Mouse (Mus musculus): ENCODE measurements at regions not wholly inside any gene's neighbourhood (a gene's known extent, or its start where the extent isn't known, plus 50 kb on each side); places are given as distances from the start of the nearest gene placed in this dataset.
"Not testable (repeated sequence)": the region's sequence is repeated elsewhere in the genome, so short reads cannot be mapped to it uniquely, and the experiment has no call there.

DNA sequence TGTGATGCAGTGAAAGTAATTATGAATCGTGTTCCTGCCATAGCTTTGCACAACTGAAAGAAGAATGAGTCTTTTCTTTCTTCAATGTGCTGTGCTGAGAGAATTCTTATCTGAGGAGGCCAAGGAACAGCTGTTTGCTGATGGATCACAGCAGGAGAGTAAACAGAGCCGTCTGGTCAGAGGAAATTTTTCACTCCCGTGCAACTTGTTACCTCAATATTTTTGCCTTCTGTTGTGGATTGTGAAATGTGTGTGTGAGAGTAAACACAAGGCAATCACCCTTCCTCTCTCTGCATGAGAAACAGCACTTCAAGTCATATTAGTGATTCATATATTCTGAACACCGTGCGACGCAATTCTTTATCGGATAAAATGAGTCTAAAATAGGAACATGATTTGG, 171.9 kb downstream of the Epm2a start:
- no peak for DNase-seq (ENCODE audit: low read depth)

DNA sequence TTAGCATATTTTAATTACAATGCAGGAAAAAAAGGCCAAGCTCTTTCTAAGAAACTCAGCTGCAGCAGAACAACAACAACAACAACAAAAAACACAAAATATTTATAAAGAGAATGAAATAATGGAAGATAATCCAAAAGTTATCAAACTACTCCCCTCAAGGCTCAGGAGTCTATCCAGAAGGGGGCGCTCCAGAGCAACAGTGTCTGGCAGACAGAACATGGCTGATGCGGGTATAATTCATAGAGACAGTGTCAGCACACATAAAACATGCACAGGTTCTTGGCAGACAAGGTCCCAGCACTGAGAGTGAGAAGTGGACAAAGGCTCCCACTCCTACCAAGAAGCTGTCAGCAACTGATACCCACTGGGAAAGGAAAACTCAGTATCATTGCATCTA, 173.9 kb downstream of the Epm2a start:
- DNase-seq (ENCODE audit: low read depth) = no peak

DNA sequence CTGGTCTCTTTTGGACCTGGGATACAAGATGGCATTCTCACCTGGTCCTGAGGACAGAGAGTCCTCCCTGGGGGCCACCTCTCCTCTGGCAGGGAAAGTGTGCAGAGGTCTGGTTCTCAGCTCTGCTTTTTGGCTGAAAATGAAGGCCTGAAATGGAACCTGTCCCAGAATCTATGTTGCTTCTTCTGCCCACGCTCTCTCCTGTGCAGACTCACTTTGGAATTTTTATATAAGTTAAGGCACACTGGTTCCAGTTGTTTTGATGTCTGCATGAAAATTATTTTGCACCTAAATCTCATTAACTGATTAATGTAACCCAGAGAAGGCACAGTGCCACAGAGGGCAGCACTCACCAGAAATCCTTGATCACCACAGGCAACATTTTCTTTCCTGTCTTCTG, 188.1 kb downstream of the Epm2a start:
- DNase-seq (ENCODE audit: low read depth) = no peak

DNA sequence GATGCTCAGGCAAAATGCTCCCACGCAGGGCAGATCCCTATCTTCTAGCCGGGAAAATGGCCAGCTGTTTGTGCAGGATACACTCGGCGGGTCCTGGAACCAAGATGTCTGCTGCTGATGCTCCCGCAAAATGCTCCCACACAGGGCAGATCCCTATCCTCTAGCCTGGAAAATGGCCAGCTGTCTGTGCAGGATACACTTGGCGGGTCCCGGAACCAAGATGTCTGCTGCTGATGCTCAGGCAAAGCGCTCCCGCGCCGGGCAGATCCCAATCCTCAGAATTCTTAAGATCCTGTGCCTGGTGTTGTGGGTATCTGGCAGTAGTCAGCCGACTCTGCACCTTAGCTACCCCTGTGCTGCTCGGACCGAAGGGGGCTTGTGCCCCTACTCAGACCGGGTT, 212.2 kb downstream of the Epm2a start:
- DNase-seq (ENCODE audit: low read depth) = not testable (repeated sequence)

DNA sequence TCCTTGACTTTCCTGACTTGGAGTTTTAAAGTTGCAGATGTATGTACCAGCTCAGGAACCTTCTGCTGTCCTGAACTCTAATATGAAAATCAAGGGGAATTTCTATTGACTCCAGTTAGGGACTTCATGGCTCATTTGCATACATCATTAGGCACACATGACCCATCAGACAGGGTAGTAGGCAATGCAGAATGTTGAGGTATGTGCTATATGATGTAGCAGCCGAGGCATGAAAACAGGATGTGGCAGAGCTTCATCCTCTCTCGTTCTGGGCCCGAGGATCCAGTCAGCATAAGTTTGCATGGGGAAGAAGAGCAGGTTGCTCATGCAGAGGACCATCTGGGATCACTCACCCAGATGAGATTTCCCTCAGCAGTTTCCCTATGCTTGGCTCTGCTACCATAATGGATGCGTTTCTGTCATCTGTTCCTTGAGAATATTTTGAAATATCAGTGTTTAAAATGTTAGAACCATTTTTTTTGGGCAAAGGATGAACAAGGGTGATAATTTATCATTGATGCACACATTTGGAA, 227.4 kb downstream of the Epm2a start:
- no peak for DNase-seq (ENCODE audit: low read depth)

DNA sequence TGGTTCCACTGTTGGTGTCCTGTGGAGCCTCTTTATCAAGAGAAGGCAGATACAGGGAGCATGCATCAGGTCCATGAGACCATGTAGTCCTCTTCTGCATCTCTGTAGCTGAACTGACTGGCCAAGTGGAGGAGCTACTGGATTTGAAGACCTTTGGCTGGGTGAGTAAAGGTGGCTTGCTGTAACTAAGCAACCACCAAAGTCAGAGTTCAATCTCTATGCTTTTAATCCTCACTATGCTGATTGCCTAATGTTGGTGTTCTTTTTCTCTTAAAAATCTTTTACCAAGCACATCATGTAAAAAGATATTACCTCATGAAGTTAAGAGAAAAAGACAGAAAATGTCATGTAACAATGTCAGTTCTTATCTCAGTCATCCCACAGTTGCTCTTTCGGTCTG, 265.2 kb downstream of the Epm2a start:
- DNase-seq (ENCODE audit: low read depth) = no peak

DNA sequence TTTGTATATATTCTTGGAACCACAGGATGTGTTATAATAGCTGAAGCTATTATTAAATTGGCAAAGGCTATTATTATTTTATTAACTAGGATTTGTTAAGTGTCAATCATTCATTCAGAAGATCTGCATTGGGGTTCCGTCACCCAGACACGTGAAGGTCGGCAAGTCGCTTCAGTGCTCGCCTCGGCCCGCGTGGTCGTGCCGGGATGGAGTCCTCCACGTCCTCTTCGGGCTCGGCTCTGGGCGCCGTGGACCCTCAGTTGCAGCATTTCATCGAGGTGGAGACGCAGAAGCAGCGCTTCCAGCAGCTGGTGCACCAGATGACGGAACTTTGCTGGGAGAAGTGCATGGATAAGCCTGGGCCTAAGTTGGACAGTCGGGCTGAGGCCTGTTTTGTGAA, 265.9 kb downstream of the Epm2a start:
- not testable (repeated sequence) for DNase-seq (ENCODE audit: low read depth)

DNA sequence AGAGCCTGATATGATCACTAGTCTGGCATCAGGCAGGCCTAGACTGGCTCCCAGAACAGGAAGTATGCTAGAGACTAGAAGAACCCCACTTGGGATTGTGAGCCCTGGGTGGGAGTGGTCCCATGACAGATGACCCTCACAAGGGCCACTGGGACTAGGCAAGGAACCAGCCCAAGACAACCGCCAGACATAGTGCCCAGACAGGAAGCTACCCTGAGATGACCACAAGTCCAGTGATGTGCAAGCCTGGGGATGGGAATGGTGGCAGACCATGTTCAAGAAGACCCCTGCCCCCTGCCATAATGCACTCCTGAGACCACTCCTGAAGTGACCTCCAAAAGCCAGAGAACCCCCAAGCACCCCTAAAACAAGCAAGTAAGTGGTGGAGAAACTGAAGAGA, 304.9 kb downstream of the Epm2a start:
- DNase-seq (ENCODE audit: low read depth) = no peak

DNA sequence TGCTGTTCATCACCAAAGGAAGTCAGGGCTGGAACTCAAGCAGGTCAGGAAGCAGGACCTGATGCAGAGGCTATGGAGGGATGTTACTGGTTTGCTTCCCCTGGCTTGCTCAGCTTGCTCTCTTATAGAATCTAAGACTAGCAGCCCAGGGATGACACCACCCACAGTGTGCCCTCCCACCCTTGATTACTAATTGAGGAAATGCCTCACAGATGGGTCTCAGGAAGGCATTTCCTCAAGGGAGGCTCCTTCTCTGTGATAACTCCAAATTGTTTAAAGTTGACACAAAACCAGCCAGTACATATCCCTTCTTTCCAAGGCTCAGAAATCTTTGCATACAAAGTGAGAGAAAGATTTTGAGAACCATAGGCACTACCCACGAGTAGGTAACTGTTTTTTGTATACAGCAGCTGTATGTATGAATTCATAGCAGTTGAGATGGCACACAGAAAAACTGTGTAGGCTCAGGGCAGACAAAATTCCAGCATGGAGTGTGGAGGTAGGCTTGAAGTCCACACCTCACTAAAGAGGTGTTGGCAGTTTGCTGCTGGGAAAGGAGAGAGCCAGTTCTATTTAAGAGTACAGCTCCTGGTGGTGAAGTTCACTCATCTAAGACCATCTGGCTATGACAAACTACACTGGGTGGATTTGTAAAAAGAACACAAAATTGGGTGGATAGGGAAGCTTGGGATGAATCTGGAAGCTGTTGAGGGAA, 317.0 kb downstream of the Epm2a start:
- no peak for DNase-seq (ENCODE audit: low read depth)

DNA sequence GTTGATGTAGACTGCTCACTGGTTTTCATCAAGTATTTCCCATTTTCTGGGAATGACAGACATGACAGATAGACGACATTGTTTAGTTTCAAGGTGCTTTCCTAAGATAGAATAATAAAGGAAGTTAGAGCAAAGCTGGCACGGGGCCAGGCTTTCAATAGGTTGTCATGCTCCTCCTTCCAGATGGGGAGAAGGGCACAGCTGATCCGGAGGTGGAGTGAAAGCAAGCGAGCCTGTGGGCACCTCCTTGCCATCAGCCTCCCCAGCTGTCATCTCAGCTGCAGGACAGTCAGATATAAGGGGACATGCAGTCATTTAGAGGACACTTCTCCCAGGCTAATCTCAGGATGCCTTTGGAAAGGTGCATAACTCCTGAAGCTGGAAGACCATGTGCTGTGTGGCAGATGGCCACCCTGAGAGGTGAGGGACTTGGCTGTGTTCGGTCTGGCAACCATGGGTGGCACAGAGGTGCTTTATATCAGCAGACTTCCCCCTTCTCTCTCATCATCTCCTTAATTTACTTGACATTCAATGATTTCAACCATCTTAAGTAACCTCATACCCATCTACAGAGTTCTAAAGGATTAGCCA, 318.6 kb downstream of the Epm2a start:
- no peak for DNase-seq (ENCODE audit: low read depth)

DNA sequence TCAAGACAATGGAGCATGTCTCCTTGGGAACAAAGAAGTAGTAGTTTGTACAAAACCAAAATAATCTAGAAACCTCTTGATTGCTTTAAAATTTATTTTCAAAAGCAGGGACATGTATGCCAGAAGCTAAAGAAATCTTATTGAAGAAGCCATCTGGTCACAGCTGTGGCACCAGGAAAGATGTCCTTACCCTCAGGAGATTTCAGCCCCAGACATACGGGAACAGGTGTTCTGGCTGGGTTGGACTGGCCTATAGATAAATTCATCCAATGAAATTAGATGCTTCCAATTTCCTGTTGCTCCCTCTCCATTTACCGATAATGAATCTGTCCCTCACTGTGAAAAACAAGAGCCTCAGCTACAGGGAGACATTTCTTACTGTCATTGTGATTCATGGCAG, 366.5 kb downstream of the Epm2a start:
- no peak for DNase-seq (ENCODE audit: low read depth)

DNA sequence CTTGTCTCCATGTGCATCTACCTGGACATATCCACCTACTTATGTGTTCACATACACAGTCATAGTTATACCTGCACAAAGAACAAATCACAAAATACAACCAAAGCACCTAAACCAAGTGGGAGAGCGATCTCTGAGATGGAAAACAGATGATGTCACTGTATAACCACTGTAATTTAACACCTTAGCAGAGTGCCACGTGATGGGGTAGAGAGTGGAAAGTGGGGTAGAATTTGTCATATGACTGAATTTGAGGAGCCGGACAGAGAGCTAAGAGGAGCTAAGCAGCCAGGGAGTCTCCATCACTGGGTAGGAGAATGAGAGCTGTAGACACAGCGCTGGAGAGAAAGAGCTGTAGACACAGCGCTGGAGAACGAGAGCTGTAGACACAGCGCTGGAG, 381.6 kb downstream of the Epm2a start:
- DNase-seq (ENCODE audit: low read depth) = no peak

DNA sequence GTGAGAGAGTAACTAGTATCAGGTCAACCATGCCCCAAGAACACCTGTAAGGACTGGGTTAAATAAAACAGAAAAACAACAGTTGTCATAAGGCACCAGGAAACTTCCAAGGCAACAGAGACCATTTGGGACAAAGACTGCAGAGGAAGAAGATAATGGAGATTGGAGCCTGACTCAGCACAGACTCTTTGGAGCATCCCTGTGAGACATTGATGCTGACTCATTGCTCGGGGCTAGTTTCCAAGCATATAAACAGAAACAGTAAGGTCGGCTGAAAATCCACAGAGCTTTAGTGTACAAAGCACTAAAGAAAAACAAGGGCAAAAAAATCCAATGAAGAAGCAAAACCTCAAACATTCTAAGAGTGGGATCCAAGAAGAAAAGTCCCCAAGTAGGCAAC, 386.3 kb downstream of the Epm2a start:
- DNase-seq (ENCODE audit: low read depth) = peak; percentile 18

DNA sequence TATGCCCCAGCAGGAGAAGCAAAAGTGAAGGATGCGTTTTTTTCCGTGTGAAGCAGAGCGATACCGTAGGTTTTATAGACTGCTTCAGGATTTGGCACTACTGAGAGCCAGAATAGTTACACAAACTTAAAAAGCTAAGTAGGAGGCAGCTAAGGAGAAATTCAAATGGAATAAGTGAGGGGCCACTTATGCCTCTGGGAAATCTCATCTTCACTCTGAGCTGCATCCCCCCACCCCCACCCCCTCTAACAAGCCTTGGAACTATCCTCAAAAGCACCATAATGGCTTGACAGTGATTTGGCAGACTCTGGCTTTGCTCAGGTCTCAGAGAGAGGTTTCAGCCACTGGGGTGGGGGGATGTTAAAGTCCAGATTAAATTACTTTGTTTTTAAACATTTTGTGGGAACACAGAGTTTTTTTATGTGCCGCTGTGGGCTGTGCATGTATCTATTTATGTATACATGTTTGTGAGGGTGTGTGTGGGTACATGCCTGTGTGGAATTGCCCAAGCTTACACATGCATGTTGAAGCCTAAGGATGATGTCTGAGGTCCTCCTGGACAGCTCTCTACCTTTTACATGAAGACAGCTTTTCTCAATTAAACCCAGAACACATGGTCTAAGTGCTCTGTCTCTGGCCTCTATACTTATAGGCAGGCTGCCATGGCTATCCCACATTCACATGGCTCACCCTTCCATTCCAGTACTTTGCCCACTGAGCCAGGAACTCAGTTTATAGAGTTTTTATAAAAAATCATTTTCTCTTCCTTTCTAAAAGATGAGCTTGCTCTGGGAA, 396.6 kb downstream of the Epm2a start:
- DNase-seq (ENCODE audit: low read depth) = no peak

DNA sequence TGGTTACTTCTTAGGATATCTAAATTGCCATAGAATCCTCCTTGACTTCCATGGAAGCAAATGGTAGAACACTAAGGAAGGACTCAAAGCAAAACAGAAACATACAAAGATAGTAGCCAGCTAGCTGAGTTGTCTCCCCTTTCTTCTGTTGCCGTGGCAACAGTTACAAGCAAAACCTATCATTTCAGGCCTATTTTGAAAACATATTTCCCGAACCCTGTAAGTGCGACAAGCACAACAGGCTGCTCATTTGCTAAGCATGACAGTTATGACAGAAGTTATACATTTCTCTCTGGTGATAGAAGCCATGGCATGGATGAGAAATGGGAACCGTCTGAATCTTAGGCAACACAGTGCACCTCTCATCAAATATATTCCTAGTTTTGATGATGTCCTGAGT, 402.4 kb downstream of the Epm2a start:
- DNase-seq (ENCODE audit: low read depth) = no peak

DNA sequence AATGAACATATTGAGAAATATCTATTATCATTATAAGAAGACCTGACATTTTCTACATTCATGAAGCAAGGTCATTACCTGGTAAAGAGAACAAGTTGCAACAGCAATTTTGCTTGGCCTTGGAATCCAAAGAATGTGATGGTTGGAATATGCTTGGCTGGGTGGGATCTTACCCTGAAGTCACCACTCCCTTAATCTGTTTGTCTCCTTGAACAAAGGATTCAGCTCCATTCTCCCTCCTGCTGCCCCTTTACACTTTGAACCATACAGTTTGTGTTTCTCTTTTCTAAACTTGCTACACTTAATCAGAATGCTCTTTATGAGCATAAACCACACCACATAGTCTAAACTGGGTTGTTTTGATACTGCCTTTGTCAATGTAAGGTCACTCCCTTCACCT, 403.8 kb downstream of the Epm2a start:
- DNase-seq (ENCODE audit: low read depth) = no peak

DNA sequence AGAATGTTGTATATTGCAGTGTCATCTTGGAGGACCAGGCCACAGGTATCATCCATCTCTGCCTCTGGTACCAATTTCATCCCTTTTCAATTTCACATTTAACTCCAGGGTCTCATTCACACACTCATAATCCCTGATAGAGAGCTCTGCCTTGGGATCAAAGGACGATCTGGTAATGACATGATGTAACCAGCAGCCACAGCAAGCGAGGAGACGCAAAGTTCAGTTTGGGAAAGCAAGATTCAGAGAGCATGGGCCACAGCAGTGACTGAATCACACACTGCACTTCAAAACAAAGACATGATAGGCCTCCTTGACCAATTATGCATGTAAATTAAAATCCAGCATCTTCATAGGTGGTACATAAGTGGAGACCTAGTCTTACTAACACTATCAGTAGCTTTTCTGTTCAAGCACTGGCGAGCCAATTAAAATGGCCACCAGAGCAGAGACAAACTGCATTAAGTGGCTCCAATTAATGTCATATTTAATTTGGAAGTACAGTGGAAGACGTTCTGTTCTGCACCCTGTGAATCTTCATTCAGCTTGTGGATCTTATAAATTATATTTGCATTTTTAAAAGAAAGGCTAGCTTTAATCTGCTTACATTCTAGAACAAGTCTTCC, 412.0 kb downstream of the Epm2a start:
- DNase-seq (ENCODE audit: low read depth) = no peak

DNA sequence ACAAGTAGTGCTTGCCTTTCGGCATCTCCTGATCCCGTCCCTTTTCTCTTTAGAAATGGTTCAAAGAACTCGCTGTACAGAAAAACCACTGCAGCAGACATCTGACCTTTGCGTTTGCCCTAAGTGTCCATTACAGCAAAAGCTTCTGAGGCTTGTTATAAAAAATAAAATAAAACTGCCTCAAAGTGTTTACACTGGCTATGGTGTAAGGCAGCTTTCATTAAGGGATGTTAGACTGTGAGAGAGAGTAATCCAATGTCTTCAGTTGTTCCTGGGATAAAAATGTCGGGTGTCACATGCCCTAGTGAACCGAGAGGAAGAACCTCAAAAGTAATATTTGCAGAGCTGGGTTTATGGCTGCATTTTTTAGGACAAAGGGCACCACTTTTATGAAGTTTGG, 434.7 kb downstream of the Epm2a start:
- DNase-seq (ENCODE audit: low read depth) = no peak

DNA sequence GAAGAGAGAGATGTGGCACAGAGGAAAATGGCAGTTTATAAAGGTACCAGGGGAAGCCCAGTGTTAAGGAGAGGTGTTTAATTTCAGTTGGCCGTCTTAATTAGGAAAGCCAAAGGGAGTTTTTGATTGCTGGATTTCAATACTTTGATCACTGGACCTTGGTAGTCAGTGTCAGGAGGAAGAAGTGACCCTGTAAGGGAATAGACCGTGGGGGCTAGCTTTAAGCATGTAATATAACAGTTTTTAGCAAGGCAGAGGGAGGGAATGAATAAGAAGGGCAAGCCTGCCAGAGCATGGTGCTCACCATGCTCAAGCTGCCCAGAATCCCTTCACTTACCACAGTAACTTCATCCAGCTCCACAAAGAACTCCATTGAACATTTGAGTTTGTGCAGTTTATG, 437.1 kb downstream of the Epm2a start:
- DNase-seq (ENCODE audit: low read depth) = no peak

DNA sequence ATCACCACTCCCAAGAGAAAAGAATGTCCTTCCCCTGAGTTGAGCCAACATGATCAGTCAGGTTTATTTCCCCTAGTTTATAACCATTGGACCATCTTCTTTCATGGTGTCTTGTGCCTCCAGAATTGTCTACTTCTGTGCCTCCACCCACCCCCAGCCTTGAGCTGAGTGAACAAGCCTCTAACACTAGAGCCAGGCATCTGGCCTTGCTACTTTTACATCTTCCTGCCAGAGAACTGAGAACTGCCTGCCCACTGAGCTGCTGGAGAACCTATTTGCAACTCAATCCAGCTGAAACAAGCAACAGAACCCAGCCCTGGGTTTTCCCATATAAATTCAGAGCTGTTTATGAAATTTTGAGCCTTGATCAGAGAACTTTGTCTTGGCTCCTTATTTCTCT, 444.0 kb downstream of the Epm2a start:
- DNase-seq (ENCODE audit: low read depth) = no peak

DNA sequence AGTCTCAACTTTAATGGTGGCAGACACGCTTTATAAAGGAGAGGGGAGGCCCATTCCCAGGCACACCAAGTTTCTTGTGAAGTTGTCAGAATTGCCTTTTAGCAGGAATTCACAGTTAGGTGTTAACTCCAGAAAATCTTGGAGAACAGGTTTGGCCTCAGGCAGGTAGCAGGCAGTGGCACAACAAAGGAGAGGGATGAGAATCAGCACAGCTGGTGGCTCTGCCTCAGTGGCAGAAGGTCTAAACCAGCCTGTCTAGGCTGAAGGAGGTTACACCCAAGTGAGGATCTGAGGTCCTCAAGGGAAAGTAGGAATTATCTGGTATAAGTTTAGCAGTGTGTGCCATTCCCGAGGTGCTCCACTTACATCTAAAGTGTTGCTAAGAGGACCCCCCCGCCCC, 456.3 kb downstream of the Epm2a start:
- no peak for DNase-seq (ENCODE audit: low read depth)

DNA sequence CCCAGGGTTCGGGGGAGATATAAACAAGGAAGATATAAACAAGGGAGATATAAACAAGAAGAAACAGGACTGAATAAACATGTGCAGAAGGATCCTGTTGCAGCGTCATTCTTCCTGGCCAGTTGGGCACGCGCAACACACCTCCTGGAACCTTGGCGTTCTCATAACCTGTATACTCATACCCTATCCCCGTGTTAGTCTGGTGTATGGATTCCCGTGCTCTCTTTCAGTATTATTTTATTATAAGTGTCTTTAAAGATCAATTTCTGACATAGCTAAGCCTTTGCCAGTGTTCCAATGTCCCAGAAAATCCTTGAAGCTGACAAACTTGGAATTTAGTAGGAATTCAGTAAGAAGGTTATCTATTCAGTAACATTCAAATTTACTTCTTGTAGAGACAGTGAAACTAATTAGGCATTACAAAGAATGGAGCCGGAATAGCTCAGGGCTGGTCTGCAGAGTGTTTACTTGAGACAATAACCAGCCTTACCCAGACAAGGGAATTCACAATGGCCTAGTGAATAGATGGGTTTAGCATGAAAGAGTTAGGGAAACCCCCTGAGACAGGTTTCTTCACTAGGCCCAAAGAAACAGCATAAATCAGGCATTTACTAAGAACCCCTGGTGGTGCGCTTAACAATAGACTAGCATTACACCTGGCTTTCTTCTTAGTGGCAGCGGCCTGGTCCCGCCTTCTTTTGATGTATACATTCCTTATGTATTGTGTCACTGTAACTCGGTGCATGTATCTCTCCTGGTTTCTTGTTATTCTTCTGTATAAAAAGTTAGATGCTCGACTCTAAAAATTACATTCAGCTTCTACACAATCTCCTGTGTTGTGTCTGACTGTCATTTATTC, 458.4 kb downstream of the Epm2a start:
- DNase-seq (ENCODE audit: low read depth) = not testable (repeated sequence)

Measured in fibroblast of lung, adult 2 months (primary cell).